Mouse (Mus musculus): ENCODE measurements around the gene Fah. TPM values are rescaled to one million over a fixed set of nuclear protein-coding genes. Genes with fewer than 3 reads are reported as not detected.

The Fah gene
- polyA plus RNA-seq, 1 experiment from 2014 or later: 3.6 TPM

DNA sequence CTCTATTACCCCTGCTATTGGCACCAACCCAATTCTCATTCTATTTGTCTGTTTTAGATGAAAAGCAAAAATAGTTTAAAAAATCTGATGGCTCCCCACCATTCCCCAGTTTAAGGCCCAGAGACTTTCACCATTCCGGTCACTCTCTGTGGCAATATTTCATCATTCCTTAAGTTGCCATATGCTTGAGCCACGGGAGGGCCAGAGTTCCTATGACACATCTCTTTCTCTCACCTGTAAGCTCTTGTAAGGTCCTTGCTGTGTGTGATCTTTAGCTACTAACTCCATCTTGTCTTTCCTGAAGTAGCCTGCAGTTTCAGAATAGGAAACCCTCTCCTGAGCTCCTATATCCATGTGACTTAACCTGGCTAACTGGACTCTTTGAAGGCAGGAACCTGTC lies 12.4 kb upstream of the Fah start:
- no peak for ATAC-seq
- peaks cover 26% of the 10 kb centered on the region for H3K36me3 ChIP-seq (ENCODE audit: poor library complexity, severe bottlenecking)
- no peak overlapping the region for H3K4me3 ChIP-seq
- H3K9ac ChIP-seq: no peak overlapping the region
- H3K27ac ChIP-seq: no peak overlapping the region
- no peaks in the 10 kb centered on the region for H3K27me3 ChIP-seq
- H3K4me2 ChIP-seq: no peak overlapping the region
- no peaks in the 10 kb centered on the region for H3K4me1 ChIP-seq
- WGBS: 95% methylated on average over 2 of the region's 2 CpGs
- H3K9me3 ChIP-seq (replicated peaks): no peaks in the 10 kb centered on the region

DNA sequence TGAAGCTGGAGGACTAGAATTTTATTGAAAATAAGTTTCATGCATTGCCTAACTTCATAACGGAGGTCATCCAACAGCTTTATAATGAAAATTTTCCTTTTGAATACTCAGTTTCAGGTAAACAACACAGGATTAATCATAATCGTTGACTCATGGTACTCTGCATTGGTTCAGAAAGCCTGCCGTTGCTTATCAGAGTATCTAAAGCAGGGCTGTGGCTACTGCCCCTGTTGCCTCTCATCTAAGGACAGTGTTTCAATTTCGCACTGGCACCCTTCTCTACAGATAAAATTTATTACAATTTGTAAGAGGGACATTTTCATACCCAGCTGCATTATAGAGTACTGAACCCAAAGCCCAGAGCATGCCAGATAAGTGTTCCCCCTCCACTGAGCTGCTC lies 5.9 kb upstream of the Fah start:
- H3K9me3 ChIP-seq (replicated peaks): no peaks in the 10 kb centered on the region
- no peak for ATAC-seq

GRCm38 (mm10) chr7:84611609-84612008 lies 5.1 kb upstream of the Fah start:
- H3K4me1 ChIP-seq: no peaks in the 10 kb centered on the region
- H3K36me3 ChIP-seq (ENCODE audit: poor library complexity, severe bottlenecking): peaks cover 5% of the 10 kb centered on the region; the same call in 1 of the 2 replicates
- H3K9ac ChIP-seq: no peak overlapping the region
- ATAC-seq: no peak
- 94% methylated on average over 1 of the region's 1 CpGs for WGBS
- no peak overlapping the region for H3K27ac ChIP-seq
- no peaks in the 10 kb centered on the region for H3K9me3 ChIP-seq (replicated peaks)
- no peaks in the 10 kb centered on the region for H3K27me3 ChIP-seq
- H3K4me3 ChIP-seq: no peak overlapping the region
- no peak overlapping the region for H3K4me2 ChIP-seq

More for the DNA sequence above, 5.9 kb upstream of the Fah start:
- no peak overlapping the region for H3K9ac ChIP-seq
- H3K4me3 ChIP-seq: no peak overlapping the region
- WGBS: 93% methylated on average over 4 of the region's 4 CpGs
- H3K4me1 ChIP-seq: no peaks in the 10 kb centered on the region
- no peak overlapping the region for H3K4me2 ChIP-seq
- H3K36me3 ChIP-seq (ENCODE audit: poor library complexity, severe bottlenecking): peaks cover 9% of the 10 kb centered on the region
- no peaks in the 10 kb centered on the region for H3K27me3 ChIP-seq
- H3K27ac ChIP-seq: no peak overlapping the region

DNA sequence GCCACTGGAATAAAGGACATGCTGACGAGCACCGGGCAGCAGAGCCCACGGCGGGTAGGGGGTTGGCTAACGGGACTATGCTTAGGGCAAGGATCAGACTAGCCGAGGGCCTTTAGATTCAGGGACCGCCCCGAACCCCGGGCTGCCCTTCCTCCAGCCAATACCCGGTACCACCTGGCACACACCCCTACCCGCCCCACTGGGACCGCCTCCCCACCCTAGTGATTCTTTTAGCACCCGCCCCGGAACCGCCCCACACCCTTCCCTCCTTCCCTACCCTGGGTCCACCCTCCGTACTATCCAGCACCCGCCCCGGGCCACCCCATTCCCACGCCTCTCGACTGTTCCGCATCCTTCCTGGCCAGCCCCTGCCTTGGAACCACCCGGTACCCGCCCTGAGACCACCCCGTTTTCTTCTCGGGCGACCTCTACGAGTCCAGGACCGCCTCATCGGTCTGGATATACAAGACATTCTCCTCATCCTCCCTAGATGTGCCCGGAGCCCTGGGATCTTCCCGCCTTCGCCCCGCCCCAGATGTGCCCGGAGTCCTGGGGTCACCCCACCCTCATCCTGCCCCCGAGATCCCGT lies 724 bp downstream of the Fah start:
- peaks cover 6% of the 10 kb centered on the region; the same call in 1 of the 2 replicates for H3K4me1 ChIP-seq
- H3K4me2 ChIP-seq: peak overlapping the region; percentile 78
- peak overlapping the region; percentile 54 for H3K4me3 ChIP-seq
- peak overlapping the region; percentile 72 for H3K9ac ChIP-seq
- no peaks in the 10 kb centered on the region for H3K9me3 ChIP-seq (replicated peaks)
- H3K27ac ChIP-seq: no peak overlapping the region
- ATAC-seq: peak; percentile 86
- peaks cover 8% of the 10 kb centered on the region; the same call in 1 of the 2 replicates for H3K27me3 ChIP-seq
- WGBS: 1% methylated on average over 31 of the region's 36 CpGs
- no peaks in the 10 kb centered on the region for H3K36me3 ChIP-seq (ENCODE audit: poor library complexity, severe bottlenecking)

DNA sequence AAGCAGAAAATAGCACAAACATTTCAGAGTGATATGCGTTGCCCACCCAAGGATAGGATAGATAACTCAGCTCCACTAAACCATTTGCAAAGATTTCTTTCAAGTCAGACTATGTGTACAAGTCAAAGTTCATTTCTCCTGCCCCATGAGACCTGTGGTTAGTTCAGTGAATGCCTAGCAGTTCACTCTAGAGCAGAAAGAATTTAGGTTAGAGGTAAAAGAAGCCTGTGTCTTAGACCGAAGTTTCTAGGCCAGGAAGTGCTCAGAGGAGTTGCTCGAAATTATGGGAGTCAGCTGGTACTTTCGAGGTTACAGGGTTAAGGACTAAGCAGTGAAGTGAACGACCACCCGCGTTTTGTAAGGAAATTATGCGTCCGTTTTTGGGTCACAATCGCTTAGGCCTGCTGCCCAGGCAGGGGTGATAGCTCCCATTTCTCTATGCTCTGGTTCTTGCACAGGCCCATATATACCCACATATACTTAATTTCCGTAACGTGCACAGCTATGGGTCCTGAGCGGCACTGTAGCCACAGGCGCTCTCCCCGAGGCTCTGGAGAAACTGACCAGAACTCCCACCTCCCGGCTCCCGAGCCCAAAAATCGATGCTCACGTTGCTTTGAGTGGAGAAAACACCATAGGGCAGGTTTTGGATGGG lies 1.4 kb downstream of the Fah start:
- peak; percentile 67 for ATAC-seq
- Histone ChIP-seq H3K27ac (no peak overlapping the region), H3K27me3 (peaks cover 8% of the 10 kb centered on the region; the same call in 1 of the 2 replicates), H3K9ac (peak overlapping the region; percentile 72), H3K4me2 (peak overlapping the region; percentile 78), H3K36me3 (ENCODE audit: poor library complexity, severe bottlenecking) (no peaks in the 10 kb centered on the region), H3K4me3 (peak overlapping the region; percentile 54), H3K9me3 (replicated peaks) (no peaks in the 10 kb centered on the region), H3K4me1 (peaks cover 6% of the 10 kb centered on the region; the same call in 1 of the 2 replicates)
- 10% methylated on average over 19 of the region's 19 CpGs for WGBS

- 78% methylated on average over 3 of the region's 3 CpGs for WGBS
- no peak for ATAC-seq
- Histone ChIP-seq H3K4me2 (no peak overlapping the region), H3K27ac (no peak overlapping the region), H3K4me3 (no peak overlapping the region), H3K36me3 (ENCODE audit: poor library complexity, severe bottlenecking) (no peaks in the 10 kb centered on the region), H3K9ac (no peak overlapping the region), H3K27me3 (peaks cover 8% of the 10 kb centered on the region; the same call in 1 of the 2 replicates), H3K4me1 (peaks cover 6% of the 10 kb centered on the region; the same call in 1 of the 2 replicates), H3K9me3 (replicated peaks) (no peaks in the 10 kb centered on the region)
These were observed 2.0 kb downstream of the Fah start for GRCm38 (mm10) chr7:84604501-84604900.

DNA sequence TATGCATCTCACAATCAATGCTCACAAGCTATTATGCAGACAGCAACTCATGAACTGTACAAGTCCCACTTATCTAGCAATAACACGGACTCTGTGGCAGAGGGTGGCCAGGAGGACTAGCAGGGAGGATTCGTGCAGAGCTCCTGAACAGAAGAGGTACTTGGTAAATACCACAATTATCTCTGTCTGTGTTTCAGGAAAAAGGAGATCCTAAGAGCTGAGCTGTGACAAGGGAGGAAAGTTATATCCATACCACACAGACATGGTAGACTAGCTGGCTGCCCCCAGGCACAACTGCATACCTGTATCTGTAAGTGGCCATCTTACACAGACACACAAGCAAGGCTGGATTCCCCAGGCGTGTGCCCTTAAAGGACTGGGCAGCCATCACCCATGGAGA lies 5.2 kb downstream of the Fah start:
- Histone ChIP-seq H3K9ac (no peak overlapping the region), H3K9me3 (replicated peaks) (no peaks in the 10 kb centered on the region), H3K4me2 (no peak overlapping the region), H3K4me3 (no peak overlapping the region), H3K27ac (no peak overlapping the region), H3K36me3 (ENCODE audit: poor library complexity, severe bottlenecking) (no peaks in the 10 kb centered on the region), H3K27me3 (peaks cover 8% of the 10 kb centered on the region; the same call in 1 of the 2 replicates), H3K4me1 (peaks cover 6% of the 10 kb centered on the region; the same call in 1 of the 2 replicates)
- ATAC-seq: no peak
- 90% methylated on average over 3 of the region's 3 CpGs for WGBS

DNA sequence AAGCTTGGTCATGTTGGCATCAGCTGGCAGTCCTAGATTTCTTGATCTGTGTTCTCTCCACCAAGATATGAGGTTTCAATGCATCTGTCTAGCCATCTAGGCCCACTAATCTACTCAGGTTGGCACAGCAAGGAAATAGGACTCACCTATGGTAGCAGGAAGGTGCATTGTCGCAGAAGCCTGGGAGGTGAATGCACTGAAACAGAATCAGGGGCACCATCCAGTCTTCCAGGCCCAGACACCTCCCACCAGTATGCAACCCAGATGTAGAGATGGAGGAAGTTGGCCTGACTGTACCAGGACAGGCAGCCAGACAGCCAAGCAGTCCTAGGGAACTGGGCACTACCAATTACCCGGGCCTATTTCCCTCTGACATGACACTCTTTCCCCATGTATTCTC lies 5.9 kb downstream of the Fah start:
- Histone ChIP-seq H3K27me3 (peaks cover 8% of the 10 kb centered on the region; the same call in 1 of the 2 replicates), H3K4me2 (no peak overlapping the region), H3K9me3 (replicated peaks) (no peaks in the 10 kb centered on the region), H3K4me1 (peaks cover 6% of the 10 kb centered on the region; the same call in 1 of the 2 replicates), H3K9ac (no peak overlapping the region), H3K27ac (no peak overlapping the region), H3K36me3 (ENCODE audit: poor library complexity, severe bottlenecking) (no peaks in the 10 kb centered on the region), H3K4me3 (no peak overlapping the region)
- no peak for ATAC-seq
- 85% methylated on average over 2 of the region's 2 CpGs for WGBS

GRCm38 (mm10) chr7:84596633-84597032 lies 9.9 kb downstream of the Fah start:
- Histone ChIP-seq H3K9me3 (replicated peaks) (no peaks in the 10 kb centered on the region), H3K4me1 (no peaks in the 10 kb centered on the region), H3K27ac (no peak overlapping the region), H3K36me3 (ENCODE audit: poor library complexity, severe bottlenecking) (no peaks in the 10 kb centered on the region), H3K4me2 (no peak overlapping the region), H3K9ac (no peak overlapping the region), H3K27me3 (no peaks in the 10 kb centered on the region), H3K4me3 (no peak overlapping the region)
- WGBS: 89% methylated on average over 3 of the region's 3 CpGs
- ATAC-seq: no peak

DNA sequence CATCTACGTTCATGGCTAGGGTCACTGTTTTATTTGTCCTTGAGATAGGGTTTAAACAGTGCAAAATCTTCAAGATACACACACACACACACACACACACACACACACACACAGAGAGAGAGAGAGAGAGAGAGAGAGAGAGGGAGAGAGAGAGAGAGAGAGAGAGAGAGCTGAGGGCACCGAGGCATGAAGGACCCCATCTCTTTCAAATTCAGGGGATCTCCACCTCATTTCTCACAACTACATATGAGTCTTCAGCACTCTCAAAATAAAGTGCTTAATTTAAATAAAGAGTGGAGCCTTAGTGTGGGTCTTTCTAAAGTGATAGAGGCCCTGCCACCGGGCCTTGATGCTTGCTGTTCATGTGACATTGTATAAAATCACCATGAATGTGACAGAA lies 10.5 kb downstream of the Fah start:
- Histone ChIP-seq H3K4me3 (no peak overlapping the region), H3K4me1 (no peaks in the 10 kb centered on the region), H3K27ac (no peak overlapping the region), H3K9me3 (replicated peaks) (no peaks in the 10 kb centered on the region), H3K36me3 (ENCODE audit: poor library complexity, severe bottlenecking) (no peaks in the 10 kb centered on the region), H3K4me2 (no peak overlapping the region), H3K27me3 (no peaks in the 10 kb centered on the region), H3K9ac (no peak overlapping the region)
- ATAC-seq: no peak
- 82% methylated on average over 3 of the region's 3 CpGs for WGBS

- Histone ChIP-seq H3K9ac (no peak overlapping the region), H3K4me2 (no peak overlapping the region), H3K36me3 (ENCODE audit: poor library complexity, severe bottlenecking) (no peaks in the 10 kb centered on the region), H3K9me3 (replicated peaks) (no peaks in the 10 kb centered on the region), H3K27me3 (no peaks in the 10 kb centered on the region), H3K4me3 (no peak overlapping the region), H3K4me1 (no peaks in the 10 kb centered on the region), H3K27ac (no peak overlapping the region)
- peak; percentile 47 for ATAC-seq
These were observed 11.6 kb downstream of the Fah start for GRCm38 (mm10) chr7:84594917-84595303.

DNA sequence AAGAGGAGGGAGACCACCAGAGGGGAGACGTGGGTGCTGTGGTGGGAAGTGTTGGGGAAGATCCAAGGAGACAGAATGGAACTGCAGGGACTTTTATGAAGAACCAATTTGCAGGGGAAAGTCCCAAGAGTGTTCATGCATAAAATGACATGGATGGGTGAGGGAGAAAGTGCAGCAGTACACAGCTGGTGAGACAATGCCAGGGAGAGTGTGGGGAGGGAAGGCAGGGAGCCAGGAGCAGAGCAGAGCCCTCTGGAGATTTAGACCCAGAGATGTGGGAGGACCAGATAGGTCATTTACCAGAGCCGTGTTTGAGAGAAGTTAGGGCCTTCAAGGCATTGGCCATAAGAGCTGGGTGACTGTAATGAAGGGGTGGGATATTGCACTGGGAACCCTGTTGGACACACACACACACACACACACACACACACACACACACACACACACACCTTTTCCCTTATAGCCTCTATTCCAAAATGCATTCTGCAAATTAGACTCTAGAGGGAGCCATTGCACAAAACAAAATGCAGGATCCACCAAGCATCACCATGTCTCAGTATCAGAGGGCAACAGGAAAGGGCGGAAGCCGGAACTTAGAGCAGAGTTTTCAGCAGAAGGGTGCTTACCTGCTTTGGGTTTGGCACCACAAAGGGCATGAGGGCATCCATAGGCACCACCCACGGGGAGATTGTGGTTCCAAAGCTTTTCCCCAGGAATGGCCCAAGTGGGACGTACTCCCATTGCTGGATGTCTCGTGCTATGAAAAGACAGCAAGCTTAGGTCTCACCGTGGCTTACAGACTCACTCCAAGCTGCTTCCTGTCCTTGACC lies 12.2 kb downstream of the Fah start:
- H3K9me3 ChIP-seq (replicated peaks): no peaks in the 10 kb centered on the region
- no peaks in the 10 kb centered on the region for H3K36me3 ChIP-seq (ENCODE audit: poor library complexity, severe bottlenecking)
- no peak overlapping the region for H3K9ac ChIP-seq
- ATAC-seq: peak; percentile 76
- H3K4me1 ChIP-seq: no peaks in the 10 kb centered on the region
- H3K27ac ChIP-seq: no peak overlapping the region
- no peaks in the 10 kb centered on the region for H3K27me3 ChIP-seq
- 48% methylated on average over 8 of the region's 8 CpGs for WGBS
- no peak overlapping the region for H3K4me3 ChIP-seq
- H3K4me2 ChIP-seq: no peak overlapping the region

Data from forebrain, embryonic 13.5 days (tissue).